Mouse (Mus musculus) heart, embryonic 12.5 days (tissue): ENCODE measurements around the gene Tnik. TPM values are rescaled to one million over a fixed set of nuclear protein-coding genes. Genes with fewer than 3 reads are reported as not detected.

Experiments used
- ATAC-seq: fragments of 200-750 bp; cut with Nextera tagmentation; 2 replicates; pipeline ENCODE4 v1.8.0; 2017; ENCODE audit warnings: moderate TSS enrichment, moderate library complexity; ENCODE audit not compliant: insufficient number of reproducible peaks, low FRiP score
- H3K27ac ChIP-seq: fragments of 300-500 bp; sonication (generic); 2 replicates; pipeline ENCODE4 v1.5.1; 2016; ENCODE audit warnings: mild to moderate bottlenecking, moderate library complexity; ENCODE audit not compliant: poor library complexity, severe bottlenecking
- H3K27me3 ChIP-seq: fragments of 300-500 bp; sonication (generic); replicated peaks from 2 replicates; pipeline ENCODE4 v1.6.1; 2016; ENCODE audit warnings: mild to moderate bottlenecking, moderate library complexity
- H3K36me3 ChIP-seq: fragments of 300-500 bp; sonication (generic); 2 replicates; pipeline ENCODE4 v1.6.1; 2016; ENCODE audit warnings: mild to moderate bottlenecking, moderate library complexity
- H3K4me1 ChIP-seq: fragments of 300-500 bp; sonication (generic); replicated peaks from 2 replicates; pipeline ENCODE4 v1.6.1; 2016; ENCODE audit warnings: mild to moderate bottlenecking
- H3K4me2 ChIP-seq: fragments of 300-500 bp; sonication (generic); 2 replicates; pipeline ENCODE4 v1.6.1; 2016; ENCODE audit warnings: mild to moderate bottlenecking, moderate library complexity
- H3K4me3 ChIP-seq: fragments of 300-500 bp; sonication (generic); 2 replicates; pipeline ENCODE4 v1.5.1; 2016; ENCODE audit warnings: mild to moderate bottlenecking
- H3K9ac ChIP-seq: fragments of 300-500 bp; sonication (generic); 2 replicates; pipeline ENCODE4 v1.6.1; 2016; ENCODE audit warnings: mild to moderate bottlenecking, moderate library complexity
- H3K9me3 ChIP-seq: fragments of 300-500 bp; sonication (generic); replicated peaks from 2 replicates; pipeline ENCODE4 v1.6.1; 2016; ENCODE audit warnings: mild to moderate bottlenecking, moderate library complexity
- WGBS: fragments of 180-500 bp; shearing (Covaris S2); methylation state at CpG from one replicate; pipeline ENCODE4 v1.1.7; 2016; 5-methylcytosine and 5-hydroxymethylcytosine counted together
- polyA plus RNA-seq: library from polyadenylated mRNA; unstranded; fragments of >200 nt; fragmentation: Nextera tagmentation; extraction: Ambion mirVana; gene quantifications from 2 replicates; pipeline ENCODE4 v1.2.1, GENCODE M21; 2016

Gene Tnik
- polyA plus RNA-seq, 1 experiment from 2014 or later = 10.3 TPM

GRCm38 (mm10) chr3:28348746-28349145 lies 85.7 kb downstream of the Tnik start:
- H3K9me3 ChIP-seq = no peaks in the 10 kb centered on the region
- 91% methylated on average over 1 of the region's 1 CpGs for WGBS
- no peak overlapping the region for H3K4me3 ChIP-seq
- no peak for ATAC-seq
- H3K9ac ChIP-seq = no peak overlapping the region
- no peaks in the 10 kb centered on the region for H3K27me3 ChIP-seq
- no peaks in the 10 kb centered on the region for H3K4me1 ChIP-seq
- no peak overlapping the region for H3K27ac ChIP-seq
- H3K4me2 ChIP-seq = no peak overlapping the region
- no peaks in the 10 kb centered on the region for H3K36me3 ChIP-seq

GRCm38 (mm10) chr3:28350147-28350801 lies 87.3 kb downstream of the Tnik start:
- 68% methylated on average over 10 of the region's 10 CpGs for WGBS
- no peak overlapping the region for H3K4me2 ChIP-seq
- no peaks in the 10 kb centered on the region for H3K27me3 ChIP-seq
- no peak overlapping the region for H3K4me3 ChIP-seq
- H3K27ac ChIP-seq = no peak overlapping the region
- H3K36me3 ChIP-seq = no peaks in the 10 kb centered on the region
- peak; percentile 64 for ATAC-seq
- no peak overlapping the region for H3K9ac ChIP-seq
- H3K9me3 ChIP-seq = no peaks in the 10 kb centered on the region
- no peaks in the 10 kb centered on the region for H3K4me1 ChIP-seq

GRCm38 (mm10) chr3:28358391-28358790 lies 95.4 kb downstream of the Tnik start:
- no peaks in the 10 kb centered on the region for H3K27me3 ChIP-seq
- H3K4me1 ChIP-seq = peaks cover 6% of the 10 kb centered on the region
- no peak overlapping the region for H3K4me2 ChIP-seq
- H3K36me3 ChIP-seq = peaks cover 5% of the 10 kb centered on the region; the same call in 1 of the 2 replicates
- H3K27ac ChIP-seq = no peak overlapping the region
- WGBS = 66% methylated on average over 2 of the region's 2 CpGs
- ATAC-seq = no peak
- no peak overlapping the region for H3K9ac ChIP-seq
- no peak overlapping the region for H3K4me3 ChIP-seq
- no peaks in the 10 kb centered on the region; the same call in 1 of the 2 replicates for H3K9me3 ChIP-seq

DNA sequence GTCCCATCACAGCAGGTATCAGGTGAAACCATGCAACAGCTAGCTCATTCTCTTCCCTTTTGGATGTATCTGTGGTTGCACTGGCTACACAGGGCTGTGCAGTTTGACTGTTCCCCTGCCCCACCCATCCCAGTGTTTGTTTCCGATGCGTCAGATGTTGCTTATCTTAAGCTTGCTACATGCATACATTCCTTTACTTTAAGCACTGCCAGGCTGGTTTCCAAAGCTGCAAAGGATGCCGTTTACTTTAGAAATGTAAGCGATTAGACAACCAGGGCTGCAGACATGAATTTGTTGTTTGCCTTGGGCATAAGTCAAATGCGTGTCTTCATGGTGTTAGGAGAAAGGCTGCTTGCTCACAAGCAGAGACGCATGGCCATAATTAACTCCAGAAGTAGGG lies 96.1 kb downstream of the Tnik start:
- no peak overlapping the region for H3K9ac ChIP-seq
- H3K27ac ChIP-seq = no peak overlapping the region
- peaks cover 6% of the 10 kb centered on the region for H3K4me1 ChIP-seq
- no peak overlapping the region for H3K4me3 ChIP-seq
- no peaks in the 10 kb centered on the region for H3K27me3 ChIP-seq
- H3K36me3 ChIP-seq = peaks cover 5% of the 10 kb centered on the region; the same call in 1 of the 2 replicates
- ATAC-seq = 0 out of 2 replicates have a peak, but pooled peaks have one; percentile 53
- peak overlapping the region; percentile 24; the same call in 1 of the 2 replicates for H3K4me2 ChIP-seq
- WGBS = 40% methylated on average over 6 of the region's 6 CpGs
- no peaks in the 10 kb centered on the region; the same call in 1 of the 2 replicates for H3K9me3 ChIP-seq

DNA sequence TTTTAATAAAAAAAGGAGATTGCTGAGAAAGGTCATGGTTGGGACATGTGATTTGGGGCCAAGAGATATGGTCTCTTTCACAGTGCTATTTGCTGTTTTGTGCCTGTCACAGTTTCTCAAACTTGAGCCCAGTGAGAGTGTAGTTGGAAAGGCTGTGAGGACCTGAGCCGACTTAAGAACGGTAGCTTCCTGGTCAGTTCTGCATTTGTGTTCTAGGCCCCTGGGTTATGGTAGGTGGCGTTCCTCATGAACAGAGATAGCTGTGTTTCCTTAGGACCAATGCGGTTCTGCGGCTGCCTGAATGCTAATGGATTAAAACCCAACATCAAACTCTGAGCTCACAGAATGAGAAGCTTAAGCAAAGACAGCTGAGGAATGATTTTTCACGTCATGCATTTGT lies 98.0 kb downstream of the Tnik start:
- no peak overlapping the region for H3K4me3 ChIP-seq
- H3K27me3 ChIP-seq = no peaks in the 10 kb centered on the region
- no peaks in the 10 kb centered on the region; the same call in 1 of the 2 replicates for H3K9me3 ChIP-seq
- ATAC-seq = no peak
- 89% methylated on average over 6 of the region's 6 CpGs for WGBS
- no peak overlapping the region for H3K27ac ChIP-seq
- H3K9ac ChIP-seq = no peak overlapping the region
- peaks cover 5% of the 10 kb centered on the region; the same call in 1 of the 2 replicates for H3K36me3 ChIP-seq
- no peak overlapping the region for H3K4me2 ChIP-seq
- H3K4me1 ChIP-seq = peaks cover 6% of the 10 kb centered on the region

- Histone ChIP-seq H3K36me3 (peaks cover 5% of the 10 kb centered on the region; the same call in 1 of the 2 replicates), H3K27ac (0 out of 2 replicates have a peak overlapping the region, but pooled peaks have one; percentile 16), H3K9ac (no peak overlapping the region), H3K9me3 (no peaks in the 10 kb centered on the region; the same call in 1 of the 2 replicates), H3K4me2 (no peak overlapping the region), H3K27me3 (no peaks in the 10 kb centered on the region), H3K4me1 (peaks cover 6% of the 10 kb centered on the region), H3K4me3 (no peak overlapping the region)
- ATAC-seq = no peak
- 51% methylated on average over 5 of the region's 5 CpGs for whole genome bisulfite sequencing
Observed at GRCm38 (mm10) chr3:28363441-28364125, 100.6 kb downstream of the Tnik start.

DNA sequence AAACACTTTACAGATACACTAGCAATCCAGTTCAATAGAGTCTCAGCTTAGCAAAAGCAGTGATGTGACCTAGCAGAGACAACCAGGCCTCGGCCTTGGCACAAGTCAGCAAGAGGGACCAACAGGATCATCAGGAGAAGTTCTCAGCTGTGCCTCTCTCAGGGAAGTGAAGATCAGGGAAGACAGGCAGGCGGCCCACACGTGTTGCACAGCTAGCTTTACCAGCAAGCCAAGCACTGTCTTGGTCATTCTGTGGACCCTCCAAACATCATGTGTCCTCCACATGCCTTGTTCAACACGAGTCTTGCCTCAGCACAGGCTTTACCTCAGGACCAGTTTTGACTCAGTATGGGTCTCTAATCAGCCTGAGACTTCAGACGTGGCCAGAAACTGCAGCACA lies 105.7 kb downstream of the Tnik start:
- Histone ChIP-seq H3K4me2 (no peak overlapping the region), H3K27me3 (no peaks in the 10 kb centered on the region), H3K4me3 (no peak overlapping the region), H3K9me3 (no peaks in the 10 kb centered on the region), H3K36me3 (no peaks in the 10 kb centered on the region), H3K4me1 (peaks cover 3% of the 10 kb centered on the region; the same call in 1 of the 2 replicates), H3K9ac (no peak overlapping the region), H3K27ac (no peak overlapping the region)
- no peak for ATAC-seq
- 79% methylated on average over 5 of the region's 5 CpGs for WGBS

- Histone ChIP-seq H3K4me2 (no peak overlapping the region), H3K27me3 (no peaks in the 10 kb centered on the region), H3K4me1 (peaks cover 3% of the 10 kb centered on the region; the same call in 1 of the 2 replicates), H3K9ac (no peak overlapping the region), H3K4me3 (no peak overlapping the region), H3K27ac (no peak overlapping the region), H3K9me3 (no peaks in the 10 kb centered on the region), H3K36me3 (no peaks in the 10 kb centered on the region)
- ATAC-seq = no peak
- WGBS = 90% methylated on average over 1 of the region's 1 CpGs
Observed at GRCm38 (mm10) chr3:28369266-28369665, 106.3 kb downstream of the Tnik start.

DNA sequence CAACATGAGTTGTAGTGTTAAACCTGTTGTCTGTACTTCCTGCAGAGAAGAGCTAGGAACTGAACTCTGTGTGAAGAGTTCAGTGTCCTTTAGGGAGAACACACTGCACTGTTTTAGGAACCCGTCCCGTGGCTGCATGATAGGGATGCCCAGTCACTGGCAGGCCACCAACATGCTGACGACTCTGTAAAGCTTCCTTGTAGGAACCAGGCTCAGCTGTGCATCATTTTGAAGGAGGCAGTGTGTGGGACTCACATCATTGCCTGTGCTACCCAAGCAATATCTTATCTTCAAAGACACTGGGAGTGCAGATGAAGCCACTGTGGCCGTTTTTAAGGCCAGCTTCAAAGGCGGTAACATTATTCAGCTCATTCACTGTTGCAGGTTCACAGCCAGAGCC lies 106.7 kb downstream of the Tnik start:
- no peak overlapping the region for H3K27ac ChIP-seq
- no peak overlapping the region for H3K4me3 ChIP-seq
- H3K9ac ChIP-seq = no peak overlapping the region
- no peak for ATAC-seq
- H3K4me2 ChIP-seq = no peak overlapping the region
- peaks cover 3% of the 10 kb centered on the region; the same call in 1 of the 2 replicates for H3K4me1 ChIP-seq
- 55% methylated on average over 5 of the region's 5 CpGs for WGBS
- no peaks in the 10 kb centered on the region for H3K36me3 ChIP-seq
- no peaks in the 10 kb centered on the region for H3K27me3 ChIP-seq
- H3K9me3 ChIP-seq = no peaks in the 10 kb centered on the region

- H3K4me3 ChIP-seq = no peak overlapping the region
- no peak for ATAC-seq
- no peak overlapping the region for H3K4me2 ChIP-seq
- H3K36me3 ChIP-seq = no peaks in the 10 kb centered on the region
- WGBS = 80% methylated on average over 1 of the region's 1 CpGs
- no peak overlapping the region for H3K9ac ChIP-seq
- peaks cover 3% of the 10 kb centered on the region; the same call in 1 of the 2 replicates for H3K4me1 ChIP-seq
- no peaks in the 10 kb centered on the region for H3K27me3 ChIP-seq
- H3K27ac ChIP-seq = no peak overlapping the region
- H3K9me3 ChIP-seq = no peaks in the 10 kb centered on the region
Observed at GRCm38 (mm10) chr3:28371583-28371982, 108.6 kb downstream of the Tnik start.

- 77% methylated on average over 2 of the region's 2 CpGs for WGBS
- Histone ChIP-seq H3K9ac (no peak overlapping the region), H3K4me3 (no peak overlapping the region), H3K9me3 (no peaks in the 10 kb centered on the region), H3K36me3 (no peaks in the 10 kb centered on the region), H3K4me1 (peaks cover 3% of the 10 kb centered on the region; the same call in 1 of the 2 replicates), H3K27ac (no peak overlapping the region), H3K4me2 (no peak overlapping the region), H3K27me3 (no peaks in the 10 kb centered on the region)
- ATAC-seq = no peak
Observed at GRCm38 (mm10) chr3:28372459-28372858, 109.4 kb downstream of the Tnik start.
